Mouse (Mus musculus) cerebellum, adult 2 months (tissue): ENCODE results near the gene Olfml3.

Source experiments
- CTCF ChIP-seq: fragments of 200-500 bp; IDR thresholded peaks from 2 replicates; pipeline ENCODE4 v1.5.1; 2011; ENCODE audit warnings: low read depth, mild to moderate bottlenecking, control low read depth, low read length, moderate library complexity, borderline replicate concordance; ENCODE audit not compliant: insufficient read depth
- POLR2A ChIP-seq: fragments of 200-500 bp; IDR thresholded peaks from 2 replicates; pipeline ENCODE4 v1.6.1; 2011; ENCODE audit warnings: low read length, control low read depth, borderline replicate concordance; ENCODE audit not compliant: insufficient read depth

- TF ChIP-seq POLR2A (no peak), CTCF (no peak)
These were observed 2.5 kb upstream of the Olfml3 start for GRCm38 (mm10) chr3:103740342-103740741.
